Comparison of ENCODE assay signal across 17 mouse cellular contexts in genomic region chr1:159238147-159238546, GRCm38 (mm10). TPM values are rescaled to one million over a fixed set of nuclear protein-coding genes. Genes with fewer than 3 reads are reported as not detected.
A peak's percentile ranks its signal among the peaks of the same experiment; 100 is the strongest.
DNase-seq lines count a peak whose midpoint lies in the region; ATAC-seq lines count a peak whose summit lies in the region.
"Had no signal": no experiment of that assay in that cellular context is flagged by ENCODE, and none has a peak within 500 bp of the region (broad histone marks: within the 10 kb centered on the region; RNA-seq: fewer than 3 reads in every experiment).

No protein-coding gene starts in this region.

- H3K4me1 ChIP-seq in heart, embryonic 13.5 days, result peaks cover 54% of the 10 kb centered on the region
- H3K4me1 ChIP-seq in intestine, embryonic 16.5 days (ENCODE audit: control insufficient read depth, insufficient read depth, low read length), result peaks cover 7% of the 10 kb centered on the region; the same call in 1 of the 2 replicates

- H3K9ac ChIP-seq in heart, embryonic 13.5 days, result no peak overlapping the region
- no peak overlapping the region for H3K9ac ChIP-seq in intestine, embryonic 16.5 days (ENCODE audit: low read depth, low read length)
- H3K9ac ChIP-seq: neural tube, embryonic 13.5 days had no signal

- H3K4me3 ChIP-seq in heart, embryonic 13.5 days, result no peak overlapping the region
- H3K4me3 ChIP-seq in intestine, embryonic 16.5 days (ENCODE audit: low read length), result no peak overlapping the region
- H3K4me3 ChIP-seq: neural tube, embryonic 13.5 days had no signal

- no peak for DNase-seq in heart, postnatal 10 days
- DNase-seq in MEL-GATA-1-ER (ENCODE audit: extremely low read depth, low read depth), result peak; percentile 59
- DNase-seq in frontal cortex, postnatal 36 days (ENCODE audit: low spot score in 2 of 2), result no peak
- no peak for DNase-seq in urinary bladder, postnatal 10 days (ENCODE audit: low spot score)
- DNase-seq in adrenal gland, postnatal 4 days (ENCODE audit: low spot score in 2 of 2), result no peak
- DNase-seq: adrenal gland, postnatal 36 days; cerebellum, adult 2 months; embryo, embryonic 11 days; heart, adult 18-20 months; lung, postnatal 36 days; right cerebral cortex, postnatal 4 days had no signal

- 53% methylated on average over 6 of the region's 6 CpGs for WGBS in heart, embryonic 13.5 days
- 76% methylated on average over 6 of the region's 6 CpGs for WGBS in intestine, embryonic 16.5 days

- 0 out of 2 replicates have a peak overlapping the region, but pooled peaks have one; percentile 0 for H3K4me2 ChIP-seq in heart, embryonic 13.5 days
- no peak overlapping the region for H3K4me2 ChIP-seq in intestine, embryonic 16.5 days (ENCODE audit: low read depth, low read length)
- H3K4me2 ChIP-seq: neural tube, embryonic 13.5 days had no signal

- H3K9me3 ChIP-seq in heart, embryonic 13.5 days, result no peaks in the 10 kb centered on the region
- no peaks in the 10 kb centered on the region for H3K9me3 ChIP-seq in intestine, embryonic 16.5 days (ENCODE audit: control insufficient read depth, low read length)
- H3K9me3 ChIP-seq: neural tube, embryonic 13.5 days had no signal

- peaks cover 23% of the 10 kb centered on the region for H3K36me3 ChIP-seq in heart, embryonic 13.5 days
- peaks cover 3% of the 10 kb centered on the region; the same call in 1 of the 2 replicates for H3K36me3 ChIP-seq in intestine, embryonic 16.5 days (ENCODE audit: control insufficient read depth, insufficient read depth, low read length)

- H3K27me3 ChIP-seq in heart, embryonic 13.5 days (replicated peaks), result no peaks in the 10 kb centered on the region
- H3K27me3 ChIP-seq in intestine, embryonic 16.5 days (replicated peaks; ENCODE audit: control insufficient read depth, insufficient read depth, low read length), result no peaks in the 10 kb centered on the region
- H3K27me3 ChIP-seq: neural tube, embryonic 13.5 days had no signal

- H3K27ac ChIP-seq in heart, embryonic 13.5 days (replicated peaks), result no peak overlapping the region
- no peak overlapping the region for H3K27ac ChIP-seq in intestine, embryonic 16.5 days (ENCODE audit: low read length)
- H3K27ac ChIP-seq: kidney, postnatal 0 days; neural tube, embryonic 13.5 days had no signal

- intact Hi-C loops in heart, postnatal 10 days (cut with DNase I), result loop anchor here (10.0 kb wide), 1 partner anchor 957 kb away; the partner anchor contains the start of gene Mrps14

- no peak for ATAC-seq in heart, embryonic 13.5 days (ENCODE audit: extremely low read depth, insufficient number of reproducible peaks, low FRiP score, low TSS enrichment)
- peak; percentile 61; the same call in 1 of the 2 replicates for ATAC-seq in intestine, embryonic 16.5 days
- ATAC-seq in megakaryocyte, adult 5-6 weeks (ENCODE audit: poor library complexity, severe bottlenecking), result peak; percentile 21
- ATAC-seq: midbrain, embryonic 16.5 days had no signal

RNA-seq across cellular contexts. Expression of gene Cop1, which starts 6.0 kb away (rescaled TPM):
- 9.5 and 19.4 TPM in 2 replicates for polyA plus RNA-seq in heart, embryonic 13.5 days (2015; fragmentation: Nextera tagmentation; extraction: Ambion mirVana)
- 100 to 1,000 TPM; 123 to 149 TPM for total RNA-seq in heart, postnatal 10 days (2021)
- polyA plus RNA-seq in intestine, embryonic 16.5 days (2015; fragmentation: Nextera tagmentation; extraction: Ambion mirVana), result 10.1 and 10.4 TPM in 2 replicates
- total RNA-seq in megakaryocyte, adult 5-6 weeks (2015), result 187 and 192 TPM in 2 replicates
- 211 and 241 TPM in 2 replicates for total RNA-seq in megakaryocyte, adult 5-6 weeks (2017)
- total RNA-seq in adrenal gland, postnatal 4 days (2021), result 100 to 1,000 TPM; 136 to 153 TPM
